Mouse (Mus musculus): ENCODE measurements at regions not wholly inside any gene's neighbourhood (a gene's known extent, or its start where the extent isn't known, plus 50 kb on each side); places are given as distances from the start of the nearest gene placed in this dataset.

DNA sequence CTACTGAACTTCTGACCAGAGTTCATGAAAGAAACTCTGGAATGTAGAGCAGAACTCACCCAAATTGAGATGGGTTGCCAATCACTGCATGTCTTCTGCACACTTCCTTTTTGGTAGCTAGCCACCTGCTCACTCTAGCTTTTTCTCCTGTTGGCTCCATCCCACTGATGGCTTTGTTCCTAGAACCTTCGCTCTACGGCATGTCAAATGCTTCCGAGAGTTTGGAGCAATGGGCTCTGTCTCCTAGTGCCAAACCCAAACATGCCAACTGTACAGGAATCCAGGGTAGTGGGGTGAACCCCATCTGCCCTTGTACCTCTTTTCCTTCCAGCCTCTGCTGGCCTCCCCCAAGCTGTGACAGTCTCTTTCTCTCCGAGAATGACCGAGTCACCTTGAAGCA, 227.1 kb upstream of the Ntm start:
- TF ChIP-seq CTCF (conservative IDR thresholded peaks at IDR 0.05; ENCODE audit: insufficient read depth, insufficient read length, low read depth, low read length), result no peak
- TF ChIP-seq POLR2A (IDR thresholded peaks at IDR 0.05; ENCODE audit: low read depth, low read length), result no peak

Measured in kidney, adult 2 months (tissue).